Mouse (Mus musculus) kidney, embryonic 16.5 days (tissue): Measurements from ENCODE around the gene Arl4c. TPM values are rescaled to one million over a fixed set of nuclear protein-coding genes. Genes with fewer than 3 reads are reported as not detected.

Source experiments
- ATAC-seq: fragments of 200-750 bp; cut with Nextera tagmentation; 2 replicates; pipeline ENCODE4 v1.8.0; 2017; ENCODE audit warnings: moderate TSS enrichment; ENCODE audit not compliant: low FRiP score, low TSS enrichment
- H3K27ac ChIP-seq: fragments of 300-500 bp; sonication (generic); 2 replicates; pipeline ENCODE4 v1.5.1; 2014; ENCODE audit warnings: low read length
- H3K27me3 ChIP-seq: fragments of 300-500 bp; sonication (generic); 2 replicates; pipeline ENCODE4 v1.6.1; 2014; ENCODE audit warnings: low read length, control low read depth, mixed read lengths; ENCODE audit not compliant: insufficient read depth
- H3K36me3 ChIP-seq: fragments of 300-500 bp; sonication (generic); 2 replicates; pipeline ENCODE4 v1.6.1; 2014; ENCODE audit warnings: low read length, control low read depth, mixed read lengths; ENCODE audit not compliant: insufficient read depth
- H3K4me1 ChIP-seq: fragments of 300-500 bp; sonication (generic); 2 replicates; pipeline ENCODE4 v1.6.1; 2014; ENCODE audit warnings: low read length, control low read depth, mixed read lengths; ENCODE audit not compliant: insufficient read depth
- H3K4me2 ChIP-seq: fragments of 300-500 bp; sonication (generic); replicated peaks from 2 replicates; pipeline ENCODE4 v1.6.1; 2014; ENCODE audit warnings: low read depth, low read length
- H3K4me3 ChIP-seq: fragments of 300-500 bp; sonication (generic); 2 replicates; pipeline ENCODE4 v1.5.1; 2014; ENCODE audit warnings: mild to moderate bottlenecking, low read length
- H3K9ac ChIP-seq: fragments of 300-500 bp; sonication (generic); replicated peaks from 2 replicates; pipeline ENCODE4 v1.6.1; 2014; ENCODE audit warnings: low read length
- H3K9me3 ChIP-seq: fragments of 300-500 bp; sonication (generic); 2 replicates; pipeline ENCODE4 v1.6.1; 2016; ENCODE audit warnings: low read length, control low read depth
- WGBS: fragments of 180-500 bp; shearing (Covaris S2); extraction: QIAGEN DNeasy Blood & Tissue Kit; methylation state at CpG from one replicate; pipeline ENCODE4 v1.1.7; 2014; 5-methylcytosine and 5-hydroxymethylcytosine counted together
- polyA plus RNA-seq: library from polyadenylated mRNA; unstranded; fragments of >200 nt; fragmentation: Nextera tagmentation; extraction: Ambion mirVana; gene quantifications from 2 replicates; pipeline ENCODE4 v1.2.1, GENCODE M21; 2015

Gene Arl4c
- polyA plus RNA-seq = 24.2 and 24.7 TPM in 2 replicates

DNA sequence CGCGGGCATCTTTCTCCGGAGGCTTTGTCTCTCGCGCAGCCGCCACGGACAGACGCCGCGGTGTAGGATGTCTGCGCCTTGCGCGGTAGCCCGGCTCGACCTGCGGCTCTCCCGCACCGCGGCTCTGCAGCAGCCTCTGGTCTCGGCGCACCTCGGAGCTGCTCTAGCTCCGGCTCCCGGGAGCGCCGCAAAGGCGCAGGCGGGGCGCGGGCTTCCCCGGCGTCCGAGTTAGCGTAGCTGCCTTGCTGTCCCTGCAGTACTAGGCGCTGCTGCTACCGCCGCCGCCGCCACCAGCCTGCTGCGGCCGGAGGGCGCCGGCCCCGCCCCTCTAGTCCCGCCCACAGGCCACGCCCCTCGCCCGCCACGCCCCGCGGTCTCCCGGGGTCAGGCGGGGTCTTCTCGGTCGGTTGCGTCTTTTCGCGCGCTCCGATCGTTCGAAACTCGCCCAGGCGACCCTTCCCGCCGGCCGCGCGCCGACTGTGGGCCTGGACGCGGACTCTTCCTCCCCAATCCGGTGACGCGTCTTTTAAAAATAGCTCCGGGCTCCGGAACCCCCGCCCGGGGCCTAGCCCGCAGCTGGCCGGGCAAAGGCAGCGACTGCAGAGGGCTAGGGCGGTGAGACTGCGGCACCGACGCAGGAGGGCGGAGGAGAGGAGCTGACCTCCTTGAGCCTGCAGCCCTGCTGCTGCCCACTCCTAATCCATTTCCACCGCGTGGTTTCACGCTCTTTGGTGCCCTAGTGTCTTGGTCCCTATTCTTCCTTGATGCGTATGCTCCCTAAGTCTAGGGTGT lies at the start of gene Arl4c:
Gene Arl4c, minus strand, starts transcription at position 352 of the 792 bp plus-strand sequence.
- WGBS = under 1% methylated on average over 76 of the region's 91 CpGs
- Histone ChIP-seq H3K27ac (peak within 1 kb of the TSS; percentile 91), H3K27me3 (no peaks in the 10 kb centered on the region), H3K9me3 (no peaks in the 10 kb centered on the region), H3K4me3 (peak within 1 kb of the TSS; percentile 82), H3K4me2 (peak within 1 kb of the TSS; percentile 79), H3K4me1 (peaks cover 23% of the 10 kb centered on the region), H3K36me3 (peaks cover 9% of the 10 kb centered on the region; the same call in 1 of the 2 replicates), H3K9ac (peak within 1 kb of the TSS; percentile 83)
- ATAC-seq = peak; percentile 92

GRCm38 (mm10) chr1:88751332-88751731 lies 49.3 kb upstream of the Arl4c start:
- Histone ChIP-seq H3K4me2 (no peak overlapping the region), H3K27ac (peak overlapping the region; percentile 8; the same call in 1 of the 2 replicates), H3K4me3 (no peak overlapping the region), H3K9me3 (peaks cover 6% of the 10 kb centered on the region), H3K9ac (no peak overlapping the region), H3K4me1 (peaks cover 14% of the 10 kb centered on the region), H3K36me3 (no peaks in the 10 kb centered on the region), H3K27me3 (no peaks in the 10 kb centered on the region)
- WGBS = 36% methylated on average over 6 of the region's 6 CpGs
- ATAC-seq = peak; percentile 90

DNA sequence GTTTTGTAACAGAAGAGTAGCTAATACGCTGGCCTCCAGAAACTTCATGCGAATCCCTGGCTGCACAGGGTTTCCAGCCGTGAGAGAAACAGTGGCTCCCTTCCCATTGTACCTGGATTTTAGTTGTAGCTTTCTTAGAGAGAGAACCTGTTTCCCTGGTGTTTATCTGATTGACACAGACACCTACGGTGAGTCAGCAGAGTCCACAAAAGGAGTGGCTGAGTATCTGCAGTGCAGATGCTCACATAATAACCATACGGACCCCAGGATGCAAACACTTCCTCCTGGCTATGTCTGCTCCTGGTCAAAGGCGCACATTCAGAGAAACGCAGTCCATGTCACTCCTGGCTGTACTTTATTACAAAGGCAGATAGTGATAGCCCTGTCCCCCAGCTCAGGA lies 48.6 kb upstream of the Arl4c start:
- H3K27ac ChIP-seq = 0 out of 2 replicates have a peak overlapping the region, but pooled peaks have one; percentile 8

DNA sequence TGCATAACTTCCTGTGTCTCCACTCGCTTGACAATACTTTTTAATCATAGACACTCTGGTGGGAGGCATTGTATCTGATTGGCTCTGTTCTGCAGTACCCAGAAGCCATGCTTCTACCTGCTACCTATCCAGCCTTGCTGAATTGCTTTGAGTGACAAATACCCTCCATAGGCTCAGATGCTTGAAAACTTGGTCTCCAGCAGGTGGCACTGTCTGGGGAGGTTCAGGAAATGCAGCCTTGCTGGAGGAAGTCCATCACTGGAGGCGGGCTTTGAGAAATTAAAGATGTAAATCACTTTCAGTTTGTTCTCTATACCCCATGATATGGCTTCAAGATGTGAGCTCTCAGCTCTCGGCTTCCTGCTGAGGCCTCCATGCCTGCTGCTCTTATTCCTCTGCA lies 48.1 kb upstream of the Arl4c start:
- Histone ChIP-seq H3K27me3 (no peaks in the 10 kb centered on the region), H3K36me3 (no peaks in the 10 kb centered on the region), H3K27ac (no peak overlapping the region), H3K4me1 (peaks cover 14% of the 10 kb centered on the region), H3K9me3 (peaks cover 3% of the 10 kb centered on the region), H3K4me3 (no peak overlapping the region), H3K9ac (no peak overlapping the region), H3K4me2 (no peak overlapping the region)
- no peak for ATAC-seq
- WGBS = 90% methylated on average over 3 of the region's 3 CpGs

More for the DNA sequence above, 48.6 kb upstream of the Arl4c start:
- WGBS = 69% methylated on average over 7 of the region's 7 CpGs
- Histone ChIP-seq H3K9ac (no peak overlapping the region), H3K36me3 (no peaks in the 10 kb centered on the region), H3K4me1 (peaks cover 14% of the 10 kb centered on the region), H3K4me3 (no peak overlapping the region), H3K4me2 (no peak overlapping the region), H3K27me3 (no peaks in the 10 kb centered on the region), H3K9me3 (peaks cover 6% of the 10 kb centered on the region)
- no peak for ATAC-seq

GRCm38 (mm10) chr1:88749106-88749505 lies 47.1 kb upstream of the Arl4c start:
- WGBS = 73% methylated on average over 8 of the region's 8 CpGs
- no peak for ATAC-seq

GRCm38 (mm10) chr1:88745256-88745655 lies 43.2 kb upstream of the Arl4c start:
- no peak overlapping the region for H3K4me2 ChIP-seq
- ATAC-seq = peak; percentile 86
- no peaks in the 10 kb centered on the region for H3K36me3 ChIP-seq
- H3K27me3 ChIP-seq = no peaks in the 10 kb centered on the region
- H3K9ac ChIP-seq = no peak overlapping the region
- H3K4me1 ChIP-seq = no peaks in the 10 kb centered on the region
- no peak overlapping the region for H3K27ac ChIP-seq
- H3K9me3 ChIP-seq = no peaks in the 10 kb centered on the region
- 8% methylated on average over 8 of the region's 8 CpGs for WGBS
- H3K4me3 ChIP-seq = no peak overlapping the region

More at GRCm38 (mm10) chr1:88749106-88749505, 47.1 kb upstream of the Arl4c start:
- H3K27me3 ChIP-seq = no peaks in the 10 kb centered on the region
- no peak overlapping the region for H3K27ac ChIP-seq
- H3K4me2 ChIP-seq = no peak overlapping the region
- no peak overlapping the region for H3K4me3 ChIP-seq
- no peak overlapping the region for H3K9ac ChIP-seq
- no peaks in the 10 kb centered on the region for H3K36me3 ChIP-seq
- H3K9me3 ChIP-seq = no peaks in the 10 kb centered on the region
- H3K4me1 ChIP-seq = peaks cover 14% of the 10 kb centered on the region

- H3K9me3 ChIP-seq = no peaks in the 10 kb centered on the region
- no peaks in the 10 kb centered on the region for H3K27me3 ChIP-seq
- H3K9ac ChIP-seq = no peak overlapping the region
- WGBS = 71% methylated on average over 8 of the region's 8 CpGs
- no peaks in the 10 kb centered on the region for H3K4me1 ChIP-seq
- no peaks in the 10 kb centered on the region for H3K36me3 ChIP-seq
- no peak for ATAC-seq
- no peak overlapping the region for H3K4me3 ChIP-seq
- no peak overlapping the region for H3K4me2 ChIP-seq
- no peak overlapping the region for H3K27ac ChIP-seq
Observed at GRCm38 (mm10) chr1:88744261-88744660, 42.2 kb upstream of the Arl4c start.

GRCm38 (mm10) chr1:88742372-88742771 lies 40.4 kb upstream of the Arl4c start:
- H3K9ac ChIP-seq = no peak overlapping the region
- H3K9me3 ChIP-seq = no peaks in the 10 kb centered on the region
- no peaks in the 10 kb centered on the region for H3K36me3 ChIP-seq
- H3K4me1 ChIP-seq = no peaks in the 10 kb centered on the region
- 51% methylated on average over 7 of the region's 7 CpGs for WGBS
- H3K4me2 ChIP-seq = no peak overlapping the region
- ATAC-seq = no peak
- H3K27ac ChIP-seq = no peak overlapping the region
- H3K4me3 ChIP-seq = no peak overlapping the region
- H3K27me3 ChIP-seq = no peaks in the 10 kb centered on the region

DNA sequence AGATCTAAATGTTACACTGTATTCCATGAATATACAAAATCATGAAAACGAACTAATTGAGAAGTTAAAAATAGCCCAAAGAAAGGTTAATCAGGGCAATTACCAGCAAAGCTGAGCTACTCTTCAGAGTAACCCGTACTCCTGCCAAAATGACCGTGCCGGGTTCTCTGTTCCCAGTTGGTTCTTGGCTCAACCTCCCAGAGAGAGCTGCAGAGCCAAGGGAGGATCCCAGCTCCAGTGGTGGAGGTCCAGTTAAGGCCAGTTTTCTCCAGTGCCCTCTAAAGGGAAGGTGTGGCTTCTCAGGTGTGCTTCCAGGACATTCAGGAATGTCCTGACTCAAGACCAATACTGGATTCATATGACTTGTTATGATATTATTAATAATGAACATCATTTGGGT lies 37.5 kb upstream of the Arl4c start:
- H3K27ac ChIP-seq = no peak overlapping the region
- no peak overlapping the region for H3K4me2 ChIP-seq
- no peaks in the 10 kb centered on the region for H3K9me3 ChIP-seq
- H3K4me1 ChIP-seq = no peaks in the 10 kb centered on the region
- 82% methylated on average over 4 of the region's 4 CpGs for WGBS
- H3K36me3 ChIP-seq = no peaks in the 10 kb centered on the region
- H3K4me3 ChIP-seq = no peak overlapping the region
- no peak overlapping the region for H3K9ac ChIP-seq
- H3K27me3 ChIP-seq = no peaks in the 10 kb centered on the region
- no peak for ATAC-seq

DNA sequence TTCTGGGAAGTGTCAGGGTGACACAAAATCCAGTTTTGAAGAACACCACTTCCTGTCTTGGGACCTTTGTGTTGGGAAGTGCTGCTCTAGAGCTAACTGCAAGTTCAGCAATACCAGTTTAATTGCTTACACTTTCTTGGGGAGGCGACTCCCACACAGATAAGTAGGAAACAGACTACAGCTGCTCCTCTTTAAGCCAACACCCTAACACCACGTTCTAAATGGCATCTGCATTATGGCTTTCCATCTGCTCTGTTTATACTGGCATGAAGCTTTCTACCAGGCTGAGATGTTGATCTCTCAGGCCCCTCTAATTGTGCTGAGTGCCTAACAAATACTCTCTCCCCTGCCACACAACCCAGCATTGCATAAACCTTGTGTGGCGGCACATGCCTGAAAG lies 36.9 kb upstream of the Arl4c start:
- no peaks in the 10 kb centered on the region for H3K4me1 ChIP-seq
- H3K27ac ChIP-seq = no peak overlapping the region
- no peak overlapping the region for H3K4me3 ChIP-seq
- H3K4me2 ChIP-seq = no peak overlapping the region
- H3K9ac ChIP-seq = no peak overlapping the region
- 49% methylated on average over 3 of the region's 3 CpGs for WGBS
- no peaks in the 10 kb centered on the region for H3K27me3 ChIP-seq
- no peaks in the 10 kb centered on the region for H3K9me3 ChIP-seq
- ATAC-seq = no peak
- no peaks in the 10 kb centered on the region for H3K36me3 ChIP-seq
